Mouse (Mus musculus) bone marrow macrophage, adult 2 months (primary cell): ENCODE data around the gene Cep162.

ENCODE experiments used
- CTCF ChIP-seq: IDR thresholded peaks from 2 replicates; pipeline ENCODE4 v1.5.1; 2012; ENCODE audit warnings: low read depth, mild to moderate bottlenecking, low read length, moderate library complexity
- POLR2A ChIP-seq: IDR thresholded peaks from 2 replicates; pipeline ENCODE4 v1.6.1; 2012; ENCODE audit warnings: mild to moderate bottlenecking, low read depth, low read length, borderline replicate concordance

DNA sequence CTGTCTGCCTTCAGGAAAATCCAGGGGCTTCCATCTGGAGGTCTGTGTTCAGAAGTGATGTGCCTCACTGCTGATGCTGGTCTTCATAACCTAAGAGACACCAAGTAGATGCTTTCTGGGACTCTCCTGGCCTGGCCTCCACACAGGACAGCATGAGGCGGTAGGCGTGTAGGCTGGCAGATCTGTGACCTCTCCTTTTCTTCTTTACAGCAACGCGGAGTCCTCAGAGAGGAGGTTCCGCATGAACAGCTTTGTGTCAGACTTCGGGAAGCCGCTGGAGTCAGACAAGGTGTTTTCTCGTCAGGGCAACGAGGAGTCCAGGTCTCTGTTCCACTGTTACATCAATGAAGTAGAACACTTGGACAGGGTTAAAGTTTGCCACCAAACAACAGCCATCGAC, 73.1 kb downstream of the Cep162 start:
- no peak for TF ChIP-seq CTCF
- no peak for TF ChIP-seq POLR2A
